Mouse (Mus musculus) frontal cortex, adult (tissue): ENCODE results near the gene Asic2.

Experiments
- ATAC-seq: cut with Nextera tagmentation; 2 replicates; pipeline ENCODE4 v1.9.2; 2017; ENCODE audit warnings: mild to moderate bottlenecking, moderate library complexity, mixed read lengths; ENCODE audit not compliant: low TSS enrichment

The Asic2 gene

GRCm38 (mm10) chr11:81611948-81612797 lies 356.1 kb downstream of the Asic2 start:
- ATAC-seq: peak; percentile 96

DNA sequence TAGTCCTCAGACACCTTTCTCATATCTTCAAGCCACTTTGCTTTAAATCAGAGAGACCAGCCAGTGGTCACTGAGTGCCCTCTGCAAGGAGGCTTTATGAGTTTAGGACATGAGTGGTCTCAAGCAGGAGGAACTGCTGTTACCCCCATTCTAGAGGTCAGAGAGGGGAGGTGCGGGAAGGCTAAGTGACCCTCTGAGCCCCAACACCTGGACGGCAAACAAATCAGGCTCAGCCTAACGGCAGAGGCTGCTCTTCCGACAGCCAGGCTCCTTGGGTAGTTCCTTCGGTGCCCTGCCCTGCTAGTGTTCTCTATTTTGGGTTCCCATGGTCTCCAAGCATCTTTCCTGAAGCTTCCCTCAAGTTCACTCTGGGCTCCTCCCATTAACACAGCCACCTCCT lies 357.8 kb downstream of the Asic2 start:
- ATAC-seq: no peak

GRCm38 (mm10) chr11:81602971-81603370 lies 365.3 kb downstream of the Asic2 start:
- ATAC-seq: no peak

GRCm38 (mm10) chr11:81601736-81602135 lies 366.5 kb downstream of the Asic2 start:
- no peak for ATAC-seq

DNA sequence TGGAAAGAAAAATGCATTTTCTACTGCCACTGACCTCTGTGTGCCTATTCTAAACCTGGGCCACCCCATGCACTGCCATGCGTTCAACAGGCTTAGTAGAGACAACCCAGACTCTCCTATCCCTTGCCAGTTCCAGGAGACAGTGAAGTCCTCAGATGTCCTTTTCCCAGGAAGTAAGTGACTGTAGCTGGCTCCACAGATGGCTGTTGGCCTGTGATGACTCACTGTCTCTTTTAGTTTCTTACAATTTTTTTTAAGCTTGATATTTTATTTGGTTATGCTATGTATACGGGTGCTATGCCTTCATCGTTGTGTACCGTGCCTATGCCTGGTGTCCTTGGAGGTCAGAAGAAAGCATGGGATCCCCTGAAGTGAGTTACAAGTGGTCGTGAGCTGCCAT lies 370.7 kb downstream of the Asic2 start:
- ATAC-seq: peak; percentile 89

- peak; percentile 74 for ATAC-seq
Measured at GRCm38 (mm10) chr11:81595235-81595634, 373.0 kb downstream of the Asic2 start.

GRCm38 (mm10) chr11:81592776-81593175 lies 375.5 kb downstream of the Asic2 start:
- no peak for ATAC-seq

DNA sequence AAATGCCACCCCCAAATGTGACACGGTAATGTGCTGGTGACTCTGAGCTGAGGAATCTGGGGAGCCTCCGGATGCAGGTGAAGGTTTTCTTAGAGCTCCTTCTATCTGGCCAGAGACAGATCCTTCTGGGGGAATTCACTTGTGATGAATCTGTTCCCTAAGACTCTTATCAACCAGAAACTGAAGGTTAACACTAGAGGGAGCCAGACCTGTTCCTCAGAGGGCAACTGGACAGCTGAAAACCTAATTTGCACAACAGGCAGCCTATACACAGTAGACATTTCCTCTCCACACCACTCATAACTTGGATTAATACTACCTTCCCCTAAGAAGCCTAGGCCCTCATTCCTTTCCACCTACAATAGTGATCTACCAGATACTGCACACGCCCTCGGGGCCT lies 377.3 kb downstream of the Asic2 start:
- ATAC-seq: no peak

- ATAC-seq: peak; percentile 93
Measured at GRCm38 (mm10) chr11:81588630-81589029, 379.6 kb downstream of the Asic2 start.

- peak; percentile 31; the same call in 1 of the 2 replicates for ATAC-seq
Measured at GRCm38 (mm10) chr11:81587942-81588341, 380.3 kb downstream of the Asic2 start.

DNA sequence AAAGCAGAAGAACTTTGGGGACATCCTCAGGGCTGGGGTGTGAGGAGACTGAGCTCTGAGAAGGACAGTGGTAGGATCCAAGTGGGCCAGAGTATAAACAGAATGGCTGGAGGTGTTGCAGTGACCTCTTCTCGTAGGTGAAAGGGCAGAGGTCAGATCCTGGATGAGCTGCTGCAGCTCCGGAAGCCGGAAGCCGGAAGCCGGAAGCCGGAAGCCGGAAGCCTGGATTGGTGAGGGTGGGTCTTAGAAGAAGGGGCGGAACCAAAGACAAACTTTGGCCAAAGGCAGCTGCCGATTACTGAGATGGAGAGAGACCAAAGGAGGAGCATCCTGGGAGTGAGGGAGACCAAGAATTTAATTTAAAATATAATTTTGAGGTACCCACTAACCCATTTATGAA lies 381.1 kb downstream of the Asic2 start:
- no peak for ATAC-seq

GRCm38 (mm10) chr11:81584506-81584905 lies 383.8 kb downstream of the Asic2 start:
- ATAC-seq: no peak

GRCm38 (mm10) chr11:81583195-81583594 lies 385.1 kb downstream of the Asic2 start:
- ATAC-seq: no peak

GRCm38 (mm10) chr11:81582161-81582560 lies 386.1 kb downstream of the Asic2 start:
- ATAC-seq: no peak

- no peak for ATAC-seq
Measured at GRCm38 (mm10) chr11:81579753-81580152, 388.5 kb downstream of the Asic2 start.

- no peak for ATAC-seq
Measured at GRCm38 (mm10) chr11:81570406-81570805, 397.9 kb downstream of the Asic2 start.

GRCm38 (mm10) chr11:81564857-81565256 lies 403.4 kb downstream of the Asic2 start:
- peak; percentile 70 for ATAC-seq

- ATAC-seq: no peak
Measured at GRCm38 (mm10) chr11:81560374-81560773, 407.9 kb downstream of the Asic2 start.

DNA sequence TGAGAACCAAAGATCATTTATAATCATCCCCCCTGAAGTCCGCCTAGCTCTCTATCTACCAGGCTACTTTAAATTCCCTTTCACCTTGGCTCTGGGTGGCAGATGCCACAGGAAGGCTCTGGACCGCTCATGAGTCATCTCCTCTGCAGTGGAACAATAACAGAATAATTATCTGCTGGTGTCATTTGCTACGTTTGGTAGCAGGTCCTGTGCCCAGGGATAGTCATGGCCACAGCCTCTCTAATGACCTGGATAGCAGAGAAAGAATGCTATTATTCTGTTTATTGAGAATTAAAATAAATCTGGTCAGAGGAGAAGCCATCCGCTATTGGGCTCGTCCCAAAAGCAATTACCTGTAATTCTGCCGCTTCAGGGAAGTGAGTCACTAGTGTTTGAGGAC lies 425.1 kb downstream of the Asic2 start:
- no peak for ATAC-seq

DNA sequence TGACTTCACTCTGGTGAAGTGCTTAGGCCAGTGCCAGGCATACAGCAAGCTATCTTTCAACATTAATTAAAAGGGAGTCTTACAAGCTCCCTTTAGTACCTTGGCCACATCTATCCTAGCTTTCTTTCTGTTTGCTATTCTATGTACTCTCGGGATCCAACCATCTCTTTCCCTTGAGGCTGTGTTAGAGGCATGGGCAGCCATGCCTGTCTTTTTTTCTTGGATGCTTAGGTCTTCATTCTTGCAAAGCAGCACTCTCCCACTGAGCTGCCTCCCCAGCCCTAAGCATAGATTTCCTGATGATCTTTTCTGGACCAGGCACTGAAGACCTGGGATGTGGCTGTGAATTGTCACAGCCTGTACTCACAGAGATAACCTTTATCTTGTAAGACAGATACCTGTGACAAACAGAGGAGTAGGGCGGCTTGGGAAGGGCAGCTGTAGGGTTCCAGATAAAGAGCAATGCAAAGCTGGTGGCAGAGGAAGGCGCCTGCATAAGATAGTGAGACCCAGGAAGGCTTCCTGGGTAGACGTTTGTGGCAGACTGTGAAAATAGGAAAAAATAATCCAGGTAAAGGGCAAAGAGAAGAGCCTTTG lies 433.0 kb downstream of the Asic2 start:
- no peak for ATAC-seq

DNA sequence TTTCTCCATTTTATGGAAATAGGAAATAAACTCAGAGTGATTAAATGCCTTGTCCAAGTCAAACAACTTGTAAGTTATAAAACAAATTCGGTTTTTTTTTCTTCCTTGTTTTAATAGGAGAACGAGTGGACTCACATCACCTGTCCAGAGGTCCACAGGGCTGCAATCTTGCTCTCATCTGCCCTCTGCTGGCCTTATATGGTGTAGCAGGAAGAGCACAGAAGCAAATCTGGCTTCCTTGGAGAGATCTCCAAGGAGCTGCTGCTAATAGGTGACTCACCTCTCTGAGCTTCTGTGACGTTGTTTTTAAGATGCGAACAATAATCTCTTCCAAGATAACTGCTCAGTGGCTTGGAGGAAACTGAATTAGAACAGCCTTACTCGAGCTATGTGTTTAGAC lies 433.6 kb downstream of the Asic2 start:
- peak; percentile 65 for ATAC-seq

DNA sequence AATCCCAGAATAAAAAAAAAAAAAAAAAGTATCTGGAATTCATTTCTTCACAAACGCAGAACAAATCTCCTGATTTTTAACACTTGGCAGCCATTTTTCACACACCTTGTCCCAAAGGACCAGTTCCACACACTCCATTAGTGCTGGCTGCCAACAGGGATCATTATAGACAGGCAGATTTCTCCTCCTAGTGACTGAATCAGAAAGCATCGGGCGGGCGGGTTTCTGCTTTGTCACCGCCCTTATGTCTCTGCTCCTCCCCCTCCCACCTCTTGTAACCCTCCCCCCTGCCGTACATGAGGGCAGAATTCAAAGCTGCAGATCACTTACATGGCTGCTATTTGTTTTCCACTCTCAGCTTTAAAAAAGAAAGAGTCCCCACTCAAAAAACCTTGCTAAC lies 436.4 kb downstream of the Asic2 start:
- ATAC-seq: no peak

DNA sequence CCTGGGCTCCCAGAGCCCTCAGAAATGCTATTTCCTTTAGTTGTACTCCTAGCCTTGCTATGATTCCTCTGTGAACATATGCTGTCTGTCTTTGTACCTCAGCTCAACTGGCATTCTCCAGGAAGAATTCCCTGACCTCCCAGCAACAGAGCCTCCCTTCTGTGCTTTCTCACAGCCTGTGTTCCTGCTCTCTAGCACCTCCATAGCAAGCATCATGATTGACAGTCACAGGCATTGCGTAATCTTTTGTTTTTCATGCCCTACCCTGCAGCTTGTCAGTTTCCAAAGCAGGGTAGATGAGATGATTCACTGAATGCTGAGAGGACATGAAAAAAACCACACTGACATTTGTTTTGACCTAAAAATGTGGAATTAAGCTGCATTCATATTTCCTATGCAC lies 445.3 kb downstream of the Asic2 start:
- ATAC-seq: peak; percentile 44; the same call in 1 of the 2 replicates
